Mouse (Mus musculus) heart, embryonic 16.5 days (tissue): ENCODE measurements at regions not wholly inside any gene's neighbourhood (a gene's known extent, or its start where the extent isn't known, plus 50 kb on each side); places are given as distances from the start of the nearest gene placed in this dataset.

Source experiments
- ATAC-seq: fragments of 200-750 bp; cut with Nextera tagmentation; replicated peaks from 2 replicates; pipeline ENCODE4 v1.8.0; 2017; ENCODE audit warnings: moderate number of reproducible peaks; ENCODE audit not compliant: insufficient read depth, low FRiP score; ENCODE audit errors: extremely low read depth
- H3K27ac ChIP-seq: fragments of 300-500 bp; sonication (generic); 2 replicates; pipeline ENCODE4 v1.5.1; 2014; ENCODE audit warnings: mild to moderate bottlenecking, low read length, control low read depth, moderate library complexity
- H3K27me3 ChIP-seq: fragments of 300-500 bp; sonication (generic); 2 replicates; pipeline ENCODE4 v1.6.1; 2014; ENCODE audit warnings: low read length, mixed read lengths; ENCODE audit not compliant: control insufficient read depth, insufficient read depth
- H3K36me3 ChIP-seq: fragments of 300-500 bp; sonication (generic); 2 replicates; pipeline ENCODE4 v1.6.1; 2014; ENCODE audit not compliant: control insufficient read depth, insufficient read depth
- H3K4me1 ChIP-seq: fragments of 300-500 bp; sonication (generic); 2 replicates; pipeline ENCODE4 v1.6.1; 2014; ENCODE audit warnings: low read length, mixed read lengths; ENCODE audit not compliant: control insufficient read depth, insufficient read depth
- H3K4me2 ChIP-seq: fragments of 300-500 bp; sonication (generic); 2 replicates; pipeline ENCODE4 v1.6.1; 2014; ENCODE audit warnings: low read depth, mild to moderate bottlenecking, control low read depth, low read length
- H3K4me3 ChIP-seq: fragments of 300-500 bp; sonication (generic); 2 replicates; pipeline ENCODE4 v1.5.1; 2014; ENCODE audit warnings: mild to moderate bottlenecking, control low read depth, low read length
- H3K9ac ChIP-seq: fragments of 300-500 bp; sonication (generic); 2 replicates; pipeline ENCODE4 v1.6.1; 2014; ENCODE audit warnings: low read length, control low read depth
- H3K9me3 ChIP-seq: fragments of 300-500 bp; sonication (generic); replicated peaks from 2 replicates; pipeline ENCODE4 v1.6.1; 2016; ENCODE audit warnings: low read length; ENCODE audit not compliant: control insufficient read depth
- WGBS: fragments of 180-500 bp; shearing (Covaris S2); extraction: QIAGEN DNeasy Blood & Tissue Kit; methylation state at CpG from one replicate; pipeline ENCODE4 v1.1.7; 2014; 5-methylcytosine and 5-hydroxymethylcytosine counted together

- no peak overlapping the region for H3K4me3 ChIP-seq
- 86% methylated on average over 1 of the region's 1 CpGs for WGBS
- no peak overlapping the region for H3K27ac ChIP-seq
- no peaks in the 10 kb centered on the region for H3K27me3 ChIP-seq
- no peaks in the 10 kb centered on the region for H3K36me3 ChIP-seq
- H3K4me2 ChIP-seq = no peak overlapping the region
- no peak for ATAC-seq
- no peaks in the 10 kb centered on the region for H3K9me3 ChIP-seq
- peaks cover 2% of the 10 kb centered on the region; the same call in 1 of the 2 replicates for H3K4me1 ChIP-seq
- no peak overlapping the region for H3K9ac ChIP-seq
Observed at GRCm38 (mm10) chr1:164541711-164542110, 83.6 kb upstream of the Atp1b1 start.

GRCm38 (mm10) chr1:164538304-164539043 is 80.3 kb upstream of the Atp1b1 start:
- H3K27me3 ChIP-seq = no peaks in the 10 kb centered on the region
- H3K9me3 ChIP-seq = no peaks in the 10 kb centered on the region
- H3K27ac ChIP-seq = no peak overlapping the region
- no peak overlapping the region for H3K4me2 ChIP-seq
- H3K9ac ChIP-seq = no peak overlapping the region
- WGBS = 71% methylated on average over 5 of the region's 5 CpGs
- no peaks in the 10 kb centered on the region for H3K36me3 ChIP-seq
- no peak overlapping the region for H3K4me3 ChIP-seq
- H3K4me1 ChIP-seq = peaks cover 4% of the 10 kb centered on the region; the same call in 1 of the 2 replicates
- ATAC-seq = no peak

- no peak for ATAC-seq
- Histone ChIP-seq H3K9me3 (no peaks in the 10 kb centered on the region), H3K4me1 (0 out of 2 replicates have a peak, but pooled peaks cover 2% of the 10 kb centered on the region), H3K4me3 (no peak overlapping the region), H3K36me3 (no peaks in the 10 kb centered on the region), H3K27me3 (no peaks in the 10 kb centered on the region), H3K4me2 (no peak overlapping the region), H3K27ac (no peak overlapping the region), H3K9ac (no peak overlapping the region)
- WGBS = 80% methylated on average over 7 of the region's 7 CpGs
Observed at GRCm38 (mm10) chr1:164537324-164537948, 79.3 kb upstream of the Atp1b1 start.

DNA sequence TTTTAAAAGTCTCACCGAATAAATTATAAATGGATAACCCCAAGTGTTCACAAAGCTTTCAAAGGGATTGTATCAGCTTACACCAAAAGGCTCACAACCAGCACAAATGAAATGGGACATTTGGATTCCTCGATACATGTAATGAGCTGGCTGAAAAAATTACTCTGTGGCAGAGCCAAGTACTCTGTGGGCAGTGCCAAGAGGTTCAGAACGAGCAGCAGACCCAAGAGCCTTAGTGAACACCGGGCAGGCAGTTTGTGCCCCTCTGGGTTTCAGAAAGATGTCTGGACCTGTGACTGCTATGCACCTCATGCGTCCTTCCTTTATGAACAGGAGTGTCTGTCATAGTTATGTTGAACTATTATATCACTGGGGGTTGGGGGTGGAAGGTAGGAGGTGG is 74.0 kb upstream of the Atp1b1 start:
- Histone ChIP-seq H3K4me2 (no peak overlapping the region), H3K9me3 (no peaks in the 10 kb centered on the region), H3K4me3 (no peak overlapping the region), H3K36me3 (no peaks in the 10 kb centered on the region), H3K4me1 (0 out of 2 replicates have a peak, but pooled peaks cover 2% of the 10 kb centered on the region), H3K27me3 (no peaks in the 10 kb centered on the region), H3K9ac (no peak overlapping the region), H3K27ac (no peak overlapping the region)
- 84% methylated on average over 5 of the region's 5 CpGs for WGBS
- ATAC-seq = no peak

DNA sequence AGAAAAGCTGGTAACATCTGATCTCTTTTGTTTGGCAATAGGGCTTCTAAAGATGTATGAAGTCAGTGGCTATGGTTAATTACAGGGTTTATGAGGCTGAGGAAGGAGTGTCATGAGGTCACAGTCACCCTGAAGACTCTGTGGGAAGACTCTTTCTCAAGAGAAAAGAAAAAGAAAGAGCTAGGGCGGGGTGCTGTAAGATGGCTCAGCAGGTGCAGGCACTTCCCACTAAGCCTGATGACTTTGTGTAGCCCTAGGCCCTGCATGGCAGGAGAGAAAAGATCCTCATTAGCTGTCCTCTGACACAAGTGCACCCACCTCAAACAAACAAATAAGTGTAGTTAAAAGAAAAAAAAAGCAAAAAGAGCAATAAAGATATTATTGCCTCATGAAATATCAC is 73.6 kb upstream of the Atp1b1 start:
- ATAC-seq = no peak
- no peaks in the 10 kb centered on the region for H3K36me3 ChIP-seq
- H3K4me1 ChIP-seq = 0 out of 2 replicates have a peak, but pooled peaks cover 2% of the 10 kb centered on the region
- H3K27me3 ChIP-seq = no peaks in the 10 kb centered on the region
- no peak overlapping the region for H3K9ac ChIP-seq
- H3K4me3 ChIP-seq = no peak overlapping the region
- no peaks in the 10 kb centered on the region for H3K9me3 ChIP-seq
- H3K4me2 ChIP-seq = no peak overlapping the region
- H3K27ac ChIP-seq = no peak overlapping the region
- 88% methylated on average over 1 of the region's 1 CpGs for WGBS

DNA sequence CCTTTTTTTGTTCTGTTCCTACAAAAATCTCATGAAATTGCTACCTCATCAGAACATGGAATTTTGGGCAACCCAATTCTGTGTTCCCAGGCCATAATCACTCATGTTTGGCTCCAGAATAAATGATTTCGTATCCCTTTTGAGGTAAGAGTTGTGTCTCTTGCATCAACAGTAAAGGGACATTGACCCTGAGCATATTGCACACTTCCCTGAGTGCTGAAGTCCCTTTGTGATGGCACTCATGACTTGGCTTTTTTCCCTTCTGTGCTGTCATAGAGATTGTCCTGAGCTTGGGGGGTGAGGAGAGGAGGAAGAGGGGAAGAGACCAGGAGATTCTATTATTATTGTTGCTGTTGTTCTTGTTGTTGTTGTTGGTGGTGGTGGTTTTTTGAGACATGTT is 68.6 kb upstream of the Atp1b1 start:
- Histone ChIP-seq H3K9ac (no peak overlapping the region), H3K27me3 (no peaks in the 10 kb centered on the region), H3K4me3 (no peak overlapping the region), H3K36me3 (no peaks in the 10 kb centered on the region), H3K4me1 (no peaks in the 10 kb centered on the region), H3K9me3 (no peaks in the 10 kb centered on the region), H3K4me2 (no peak overlapping the region), H3K27ac (no peak overlapping the region)
- no peak for ATAC-seq
- WGBS = 85% methylated on average over 1 of the region's 1 CpGs

- no peak overlapping the region for H3K4me3 ChIP-seq
Observed at GRCm38 (mm10) chr1:164522377-164523150, 64.4 kb upstream of the Atp1b1 start.

DNA sequence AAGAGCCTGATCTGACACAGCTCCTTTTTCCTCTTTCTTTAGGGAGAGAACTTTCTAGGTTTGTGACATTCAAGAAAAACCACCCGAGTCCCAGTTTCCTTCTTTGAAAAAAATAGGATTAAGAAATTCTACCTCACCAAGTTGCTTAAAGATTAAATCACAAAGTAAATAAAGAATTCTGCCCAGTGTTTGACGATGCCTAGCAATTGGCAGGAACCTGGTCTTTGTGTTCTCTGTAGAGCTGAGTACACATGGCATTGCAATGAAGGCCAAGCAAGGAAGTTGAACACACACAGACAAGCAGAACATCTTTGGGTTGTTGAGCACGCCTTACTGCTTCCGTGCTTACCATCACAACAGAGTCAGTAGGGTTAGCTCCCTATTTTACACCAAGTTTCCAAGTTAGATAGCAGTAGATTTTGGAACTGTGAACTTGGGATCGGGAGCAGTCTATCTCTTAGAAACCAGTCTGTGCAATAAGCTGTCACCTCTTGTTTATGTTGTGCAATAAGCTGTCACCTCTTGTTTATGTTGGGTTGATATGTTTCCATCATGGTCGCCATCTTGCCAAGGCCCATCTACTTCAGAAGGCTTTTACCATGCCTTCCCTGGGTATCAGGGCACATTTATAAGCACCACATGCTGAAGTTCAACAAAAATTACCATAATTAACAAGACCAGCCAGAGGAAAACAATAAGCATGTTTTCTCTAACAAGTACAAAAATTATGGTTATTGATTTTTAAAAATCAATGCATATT is 63.4 kb upstream of the Atp1b1 start:
- H3K4me1 ChIP-seq = no peaks in the 10 kb centered on the region
- no peaks in the 10 kb centered on the region for H3K27me3 ChIP-seq
- H3K4me3 ChIP-seq = no peak overlapping the region
- ATAC-seq = no peak
- no peak overlapping the region for H3K4me2 ChIP-seq
- no peak overlapping the region for H3K9ac ChIP-seq
- no peaks in the 10 kb centered on the region for H3K36me3 ChIP-seq
- H3K9me3 ChIP-seq = no peaks in the 10 kb centered on the region
- no peak overlapping the region for H3K27ac ChIP-seq
- 86% methylated on average over 6 of the region's 6 CpGs for WGBS

More at GRCm38 (mm10) chr1:164522377-164523150, 64.4 kb upstream of the Atp1b1 start:
- Histone ChIP-seq H3K4me1 (no peaks in the 10 kb centered on the region), H3K36me3 (no peaks in the 10 kb centered on the region), H3K27ac (no peak overlapping the region), H3K27me3 (no peaks in the 10 kb centered on the region), H3K9ac (no peak overlapping the region), H3K9me3 (no peaks in the 10 kb centered on the region), H3K4me2 (no peak overlapping the region)
- WGBS = 68% methylated on average over 3 of the region's 3 CpGs
- no peak for ATAC-seq
